Comparison of ENCODE assay signal across 15 mouse cellular contexts in the genomic region with DNA sequence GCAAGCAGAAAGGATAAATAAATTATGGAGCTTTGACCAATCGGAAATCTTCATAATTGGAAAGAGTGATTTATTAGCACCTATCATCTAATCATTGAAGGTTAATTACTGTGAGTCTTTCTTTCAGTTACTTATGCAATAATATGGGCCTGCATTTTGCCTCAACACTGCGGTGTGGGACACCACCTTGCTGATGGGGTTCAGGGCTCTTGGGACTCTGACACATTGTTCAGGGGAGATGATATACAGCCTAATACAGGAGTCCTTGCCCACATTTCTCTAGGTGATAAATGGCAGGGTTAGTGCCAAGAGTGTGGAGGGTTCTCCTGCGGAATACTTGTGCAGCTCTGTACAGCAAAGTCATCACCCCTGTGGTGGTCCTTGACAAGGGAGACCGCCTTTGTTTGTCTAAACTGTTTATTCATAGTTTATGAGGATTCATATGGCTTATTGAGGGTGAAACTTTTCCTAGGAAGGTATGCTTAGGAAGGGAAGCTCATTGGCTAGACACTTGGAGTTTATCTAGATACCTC.
"Had no signal": no experiment of that assay in that cellular context is flagged by ENCODE, and none has a peak within 500 bp of the region (broad histone marks: within the 10 kb centered on the region; RNA-seq: fewer than 3 reads in every experiment).

No protein-coding gene starts in this region.

- H3K36me3 ChIP-seq: liver, embryonic 12.5 days; midbrain, embryonic 12.5 days; neural tube, embryonic 12.5 days; stomach, embryonic 15.5 days had no signal

- H3K4me2 ChIP-seq: liver, embryonic 12.5 days; lung, embryonic 14.5 days; midbrain, embryonic 12.5 days; neural tube, embryonic 12.5 days; stomach, embryonic 15.5 days had no signal

- ATAC-seq: liver, embryonic 12.5 days had no signal

- DNase-seq: lung, adult 18-20 months; lung, embryonic 14.5 days; lung, postnatal 10 days; lung, postnatal 4 days; midbrain, embryonic 14.5 days; right cerebral cortex, postnatal 14 days; thymus, adult 2 months; thymus, postnatal 25 days; thymus, postnatal 4 days had no signal

- H3K9ac ChIP-seq: liver, embryonic 12.5 days; liver, embryonic 14.5 days; lung, embryonic 14.5 days; midbrain, embryonic 12.5 days; neural tube, embryonic 12.5 days; stomach, embryonic 15.5 days had no signal

- H3K4me3 ChIP-seq: liver, embryonic 12.5 days; midbrain, embryonic 12.5 days; neural tube, embryonic 12.5 days; stomach, embryonic 15.5 days had no signal

- H3K4me1 ChIP-seq: liver, embryonic 12.5 days; midbrain, embryonic 12.5 days; neural tube, embryonic 12.5 days; stomach, embryonic 15.5 days had no signal

- H3K27ac ChIP-seq: liver, embryonic 12.5 days; liver, embryonic 14.5 days; midbrain, embryonic 12.5 days; neural tube, embryonic 12.5 days; stomach, embryonic 15.5 days; stomach, postnatal 0 days had no signal

- H3K27me3 ChIP-seq: liver, embryonic 12.5 days; midbrain, embryonic 12.5 days; neural tube, embryonic 12.5 days; stomach, embryonic 15.5 days had no signal

- H3K9me3 ChIP-seq: liver, embryonic 12.5 days; midbrain, embryonic 12.5 days; neural tube, embryonic 12.5 days; stomach, embryonic 15.5 days had no signal
